Mouse (Mus musculus): ENCODE data around the gene Fxyd5. TPM values are rescaled to one million over a fixed set of nuclear protein-coding genes. Genes with fewer than 3 reads are reported as not detected.

Gene Fxyd5
- polyA plus RNA-seq, 1 experiment from 2014 or later, result 14.7 TPM

DNA sequence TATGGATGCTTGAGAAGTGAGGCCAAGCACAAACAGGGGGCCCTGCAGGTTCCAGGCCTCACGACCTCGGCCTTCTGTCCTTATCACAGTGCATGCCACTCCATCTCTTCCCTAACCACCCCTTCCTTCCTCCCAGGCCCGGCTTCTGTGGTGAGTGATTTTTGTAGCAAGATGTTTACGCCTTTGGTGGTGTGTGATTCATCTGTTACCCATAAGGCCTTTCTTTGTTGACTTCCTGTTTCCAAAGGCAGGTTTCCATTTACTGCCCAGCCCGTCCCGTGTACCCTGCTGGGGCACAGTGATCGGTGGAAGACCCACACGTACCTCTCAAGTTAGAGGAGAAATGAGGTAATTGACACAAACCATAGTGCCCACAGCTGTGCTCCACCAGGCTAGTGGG is 39.6 kb downstream of the Fxyd5 start:
- no peak overlapping the region for H3K4me3 ChIP-seq
- H3K4me2 ChIP-seq (replicated peaks), result no peak overlapping the region
- H3K27me3 ChIP-seq, result no peaks in the 10 kb centered on the region
- no peak overlapping the region for H3K27ac ChIP-seq (replicated peaks)
- no peak overlapping the region for H3K9ac ChIP-seq (replicated peaks)
- no peak for ATAC-seq (replicated peaks)
- H3K36me3 ChIP-seq, result no peaks in the 10 kb centered on the region
- no peaks in the 10 kb centered on the region for H3K9me3 ChIP-seq
- WGBS, result 80% methylated on average over 8 of the region's 8 CpGs
- H3K4me1 ChIP-seq, result no peaks in the 10 kb centered on the region

GRCm38 (mm10) chr7:31000505-31001020 is 41.7 kb downstream of the Fxyd5 start:
- Histone ChIP-seq H3K27me3 (no peaks in the 10 kb centered on the region), H3K27ac (replicated peaks) (no peak overlapping the region), H3K4me3 (no peak overlapping the region), H3K4me1 (no peaks in the 10 kb centered on the region), H3K4me2 (replicated peaks) (no peak overlapping the region), H3K9ac (replicated peaks) (no peak overlapping the region), H3K36me3 (no peaks in the 10 kb centered on the region), H3K9me3 (no peaks in the 10 kb centered on the region)
- no peak for ATAC-seq (replicated peaks)
- WGBS, result 41% methylated on average over 7 of the region's 7 CpGs

DNA sequence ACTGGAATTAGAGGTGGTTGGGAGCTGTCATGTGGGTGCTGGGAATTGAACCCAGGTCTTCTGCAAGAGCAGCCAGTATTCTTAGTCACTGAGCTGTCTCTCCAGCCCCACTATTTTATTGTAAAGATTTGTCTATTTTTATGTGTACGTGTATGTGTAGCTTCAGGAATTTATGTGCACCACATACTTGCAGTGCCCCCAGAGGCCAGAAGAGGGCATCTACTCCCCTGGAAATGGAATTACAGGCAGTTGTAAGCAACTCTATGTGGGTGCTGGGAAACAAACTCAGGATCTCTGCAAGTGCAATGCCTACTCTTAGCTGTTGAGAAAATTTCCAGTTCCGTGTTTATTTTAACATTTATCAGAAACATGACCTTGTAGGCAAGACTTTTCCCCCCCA is 45.8 kb downstream of the Fxyd5 start:
- Histone ChIP-seq H3K9me3 (no peaks in the 10 kb centered on the region), H3K4me1 (no peaks in the 10 kb centered on the region), H3K27me3 (no peaks in the 10 kb centered on the region), H3K9ac (replicated peaks) (no peak overlapping the region), H3K4me2 (replicated peaks) (no peak overlapping the region), H3K36me3 (no peaks in the 10 kb centered on the region), H3K27ac (replicated peaks) (no peak overlapping the region), H3K4me3 (no peak overlapping the region)
- WGBS, result 95% methylated on average over 2 of the region's 2 CpGs
- ATAC-seq (replicated peaks), result no peak

DNA sequence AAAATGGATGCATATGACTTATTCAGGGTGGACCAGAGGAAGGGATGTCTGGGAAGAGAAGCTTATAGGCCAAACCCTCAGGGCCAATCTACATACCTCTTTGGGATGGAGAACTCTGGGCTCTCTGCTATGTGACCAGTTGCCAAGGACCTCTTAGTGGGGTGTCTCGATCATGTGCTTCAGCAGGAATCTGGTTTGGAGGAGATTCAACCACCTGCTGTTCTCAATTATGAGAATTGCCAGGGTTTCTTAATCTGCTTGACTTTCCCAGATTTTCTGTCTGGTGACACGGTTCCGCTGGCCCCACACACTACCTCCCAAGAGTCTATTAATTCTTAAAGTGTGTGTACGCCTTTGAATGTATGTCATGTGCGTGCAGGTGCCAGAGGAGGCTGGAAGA is 48.3 kb downstream of the Fxyd5 start:
- WGBS, result 76% methylated on average over 5 of the region's 5 CpGs
- Histone ChIP-seq H3K9me3 (no peaks in the 10 kb centered on the region), H3K4me3 (no peak overlapping the region), H3K9ac (replicated peaks) (no peak overlapping the region), H3K27me3 (no peaks in the 10 kb centered on the region), H3K4me2 (replicated peaks) (no peak overlapping the region), H3K27ac (replicated peaks) (no peak overlapping the region), H3K4me1 (no peaks in the 10 kb centered on the region), H3K36me3 (no peaks in the 10 kb centered on the region)
- no peak for ATAC-seq (replicated peaks)

GRCm38 (mm10) chr7:30992148-30992547 is 50.1 kb downstream of the Fxyd5 start:
- no peak overlapping the region for H3K4me2 ChIP-seq (replicated peaks)
- no peak overlapping the region for H3K27ac ChIP-seq (replicated peaks)
- no peaks in the 10 kb centered on the region for H3K9me3 ChIP-seq
- WGBS, result 86% methylated on average over 5 of the region's 5 CpGs
- H3K9ac ChIP-seq (replicated peaks), result no peak overlapping the region
- ATAC-seq (replicated peaks), result no peak
- H3K27me3 ChIP-seq, result no peaks in the 10 kb centered on the region
- no peak overlapping the region for H3K4me3 ChIP-seq
- no peaks in the 10 kb centered on the region for H3K4me1 ChIP-seq
- no peaks in the 10 kb centered on the region for H3K36me3 ChIP-seq

GRCm38 (mm10) chr7:30988519-30989162 is 53.6 kb downstream of the Fxyd5 start:
- Histone ChIP-seq H3K9ac (replicated peaks) (no peak overlapping the region), H3K4me1 (no peaks in the 10 kb centered on the region), H3K27me3 (no peaks in the 10 kb centered on the region), H3K9me3 (no peaks in the 10 kb centered on the region), H3K36me3 (no peaks in the 10 kb centered on the region), H3K4me3 (no peak overlapping the region), H3K4me2 (replicated peaks) (no peak overlapping the region), H3K27ac (replicated peaks) (no peak overlapping the region)
- no peak for ATAC-seq (replicated peaks)
- 93% methylated on average over 4 of the region's 4 CpGs for WGBS

DNA sequence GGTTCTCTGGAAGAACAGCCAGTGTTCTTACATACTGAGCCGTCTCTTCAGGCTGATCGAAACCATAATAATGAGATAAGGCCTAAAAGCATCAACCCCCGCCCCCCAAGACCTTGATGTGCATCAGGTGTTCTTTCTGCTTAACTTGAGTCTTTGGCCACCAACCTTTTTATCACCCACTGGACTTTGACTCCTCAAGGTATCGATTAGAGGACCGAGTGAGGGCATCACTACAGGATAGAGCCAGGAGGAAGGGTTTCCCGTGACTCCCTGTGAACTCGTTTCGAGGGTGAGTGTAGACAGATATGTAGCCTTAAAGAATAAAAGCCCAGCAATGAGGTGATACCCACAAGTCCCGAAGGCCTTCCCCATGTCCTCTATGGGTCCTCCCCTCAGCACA is 56.9 kb downstream of the Fxyd5 start:
- no peaks in the 10 kb centered on the region for H3K9me3 ChIP-seq
- no peak overlapping the region for H3K4me2 ChIP-seq (replicated peaks)
- H3K27me3 ChIP-seq, result no peaks in the 10 kb centered on the region
- H3K4me1 ChIP-seq, result no peaks in the 10 kb centered on the region
- no peak overlapping the region for H3K9ac ChIP-seq (replicated peaks)
- 87% methylated on average over 9 of the region's 9 CpGs for WGBS
- no peak for ATAC-seq (replicated peaks)
- no peak overlapping the region for H3K27ac ChIP-seq (replicated peaks)
- no peak overlapping the region for H3K4me3 ChIP-seq
- H3K36me3 ChIP-seq, result no peaks in the 10 kb centered on the region

Small RNAs within 50 kb of the gene (microRNA-seq; reads per million reads assigned to microRNA genes)
- gene Mir7050, result not detected

Other genes starting within 250 kb of the Fxyd5 start
- 0.17 and 0.24 TPM in 2 replicates for gene Ffar2, start 218.7 kb downstream of the Fxyd5 start, polyA plus RNA-seq (2015; fragmentation: Nextera tagmentation; extraction: Ambion mirVana)
- not detected in 2 replicates for gene Ffar3, start 186.3 kb downstream of the Fxyd5 start, polyA plus RNA-seq (2015; fragmentation: Nextera tagmentation; extraction: Ambion mirVana)
- not detected in 2 replicates for gene Ffar1, start 180.9 kb downstream of the Fxyd5 start, polyA plus RNA-seq (2015; fragmentation: Nextera tagmentation; extraction: Ambion mirVana)
- not detected in 2 replicates for gene Cd22, start 162.1 kb downstream of the Fxyd5 start, polyA plus RNA-seq (2015; fragmentation: Nextera tagmentation; extraction: Ambion mirVana)
- 0.77 and 1.0 TPM in 2 replicates for gene Mag, start 127.6 kb downstream of the Fxyd5 start, polyA plus RNA-seq (2015; fragmentation: Nextera tagmentation; extraction: Ambion mirVana)
- gene Hamp2, start 117.8 kb downstream of the Fxyd5 start, polyA plus RNA-seq (2015; fragmentation: Nextera tagmentation; extraction: Ambion mirVana), result not detected in 2 replicates
- not detected in 2 replicates for gene Hamp, start 98.4 kb downstream of the Fxyd5 start, polyA plus RNA-seq (2015; fragmentation: Nextera tagmentation; extraction: Ambion mirVana)
- 24.8 and 28.9 TPM in 2 replicates for gene Usf2, start 85.7 kb downstream of the Fxyd5 start, polyA plus RNA-seq (2015; fragmentation: Nextera tagmentation; extraction: Ambion mirVana)
- 16.0 and 20.0 TPM in 2 replicates for gene Lsr, start 69.0 kb downstream of the Fxyd5 start, polyA plus RNA-seq (2015; fragmentation: Nextera tagmentation; extraction: Ambion mirVana)
- 0.34 and 0.62 TPM in 2 replicates for gene Fam187b, start 68.7 kb downstream of the Fxyd5 start, polyA plus RNA-seq (2015; fragmentation: Nextera tagmentation; extraction: Ambion mirVana)
- gene Fxyd7, start 9.0 kb upstream of the Fxyd5 start, polyA plus RNA-seq (2015; fragmentation: Nextera tagmentation; extraction: Ambion mirVana), result 49.2 and 60.4 TPM in 2 replicates
- 8.2 and 14.7 TPM in 2 replicates for gene Fxyd1, start 14.7 kb upstream of the Fxyd5 start, polyA plus RNA-seq (2015; fragmentation: Nextera tagmentation; extraction: Ambion mirVana)
- 0.20 and 0.26 TPM in 2 replicates for gene Lgi4, start 16.9 kb upstream of the Fxyd5 start, polyA plus RNA-seq (2015; fragmentation: Nextera tagmentation; extraction: Ambion mirVana)
- not detected in 2 replicates for gene Fxyd3, start 34.2 kb upstream of the Fxyd5 start, polyA plus RNA-seq (2015; fragmentation: Nextera tagmentation; extraction: Ambion mirVana)
- gene Hpn, start 72.8 kb upstream of the Fxyd5 start, polyA plus RNA-seq (2015; fragmentation: Nextera tagmentation; extraction: Ambion mirVana), result 0.36 TPM in 1 of 2 replicates, not detected in the other
- 4.3 and 4.4 TPM in 2 replicates for gene Scn1b, start 84.5 kb upstream of the Fxyd5 start, polyA plus RNA-seq (2015; fragmentation: Nextera tagmentation; extraction: Ambion mirVana)
- 246 TPM in 2 replicates for gene Gramd1a, start 113.4 kb upstream of the Fxyd5 start, polyA plus RNA-seq (2015; fragmentation: Nextera tagmentation; extraction: Ambion mirVana)
- not detected in 2 replicates for gene Scgb2b2, start 248.0 kb upstream of the Fxyd5 start, polyA plus RNA-seq (2015; fragmentation: Nextera tagmentation; extraction: Ambion mirVana)
- not detected in 2 replicates for gene Scgb1b2, start 249.3 kb upstream of the Fxyd5 start, polyA plus RNA-seq (2015; fragmentation: Nextera tagmentation; extraction: Ambion mirVana)